Mouse (Mus musculus): ENCODE measurements around the gene Vmn1r224. TPM values are rescaled to one million over a fixed set of nuclear protein-coding genes. Genes with fewer than 3 reads are reported as not detected.

Vmn1r224 gene
- polyA plus RNA-seq (2016; fragmentation: Nextera tagmentation; extraction: Ambion mirVana): not detected in 2 replicates

- no peak for ATAC-seq (ENCODE audit: low FRiP score)
These were observed at the start of gene Vmn1r224 for GRCm38 (mm10) chr17:20413846-20414245. TSS of gene Vmn1r224 (plus strand) at chr17:20414146.

GRCm38 (mm10) chr17:20399105-20399504 lies 14.8 kb upstream of the Vmn1r224 start:
- Histone ChIP-seq H3K4me1 (no peaks in the 10 kb centered on the region), H3K4me2 (replicated peaks) (no peak overlapping the region), H3K27ac (no peak overlapping the region), H3K4me3 (no peak overlapping the region), H3K9me3 (replicated peaks) (peaks cover 36% of the 10 kb centered on the region), H3K36me3 (no peaks in the 10 kb centered on the region), H3K9ac (no peak overlapping the region), H3K27me3 (no peaks in the 10 kb centered on the region)
- WGBS: 46% methylated on average over 2 of the region's 2 CpGs
- no peak for ATAC-seq (ENCODE audit: low FRiP score)

More at GRCm38 (mm10) chr17:20413846-20414245, at the start of gene Vmn1r224:
- H3K27ac ChIP-seq: no peak within 1 kb of the TSS
- no peak within 1 kb of the TSS for H3K9ac ChIP-seq
- 0 out of 2 replicates have a peak, but pooled peaks cover 16% of the 10 kb centered on the region for H3K9me3 ChIP-seq (replicated peaks)
- WGBS: 40% methylated on average over 1 of the region's 1 CpGs
- no peak within 1 kb of the TSS for H3K4me3 ChIP-seq
- no peaks in the 10 kb centered on the region for H3K27me3 ChIP-seq
- H3K4me2 ChIP-seq (replicated peaks): no peak within 1 kb of the TSS
- no peaks in the 10 kb centered on the region for H3K4me1 ChIP-seq
- no peaks in the 10 kb centered on the region for H3K36me3 ChIP-seq

- no peak overlapping the region for H3K9ac ChIP-seq
- H3K4me2 ChIP-seq (replicated peaks): no peak overlapping the region
- H3K36me3 ChIP-seq: no peaks in the 10 kb centered on the region
- H3K4me3 ChIP-seq: no peak overlapping the region
- no peaks in the 10 kb centered on the region for H3K4me1 ChIP-seq
- H3K27me3 ChIP-seq: no peaks in the 10 kb centered on the region
- H3K27ac ChIP-seq: no peak overlapping the region
- ATAC-seq (ENCODE audit: low FRiP score): no peak
- H3K9me3 ChIP-seq (replicated peaks): peaks cover 29% of the 10 kb centered on the region
These were observed 25.3 kb downstream of the Vmn1r224 start for GRCm38 (mm10) chr17:20439263-20439662.

- H3K27me3 ChIP-seq: no peaks in the 10 kb centered on the region
- ATAC-seq (ENCODE audit: low FRiP score): no peak
- no peaks in the 10 kb centered on the region for H3K36me3 ChIP-seq
- H3K4me3 ChIP-seq: no peak overlapping the region
- no peaks in the 10 kb centered on the region; the same call in none of the 2 replicates for H3K9me3 ChIP-seq (replicated peaks)
- no peak overlapping the region for H3K27ac ChIP-seq
- no peak overlapping the region for H3K4me2 ChIP-seq (replicated peaks)
- WGBS: 73% methylated on average over 3 of the region's 3 CpGs
- no peaks in the 10 kb centered on the region for H3K4me1 ChIP-seq
- no peak overlapping the region for H3K9ac ChIP-seq
These were observed 59.4 kb downstream of the Vmn1r224 start for GRCm38 (mm10) chr17:20473311-20473710.

Other genes starting within 250 kb of the Vmn1r224 start
- not detected in 2 replicates for gene Fpr-rs6, start 231.0 kb upstream of the Vmn1r224 start, polyA plus RNA-seq (2016; fragmentation: Nextera tagmentation; extraction: Ambion mirVana)
- gene Vmn2r105, start 179.1 kb upstream of the Vmn1r224 start, polyA plus RNA-seq (2016; fragmentation: Nextera tagmentation; extraction: Ambion mirVana): not detected in 2 replicates
- not detected in 2 replicates for gene Vmn2r106, start 128.6 kb upstream of the Vmn1r224 start, polyA plus RNA-seq (2016; fragmentation: Nextera tagmentation; extraction: Ambion mirVana)
- not detected in 2 replicates for gene Vmn2r107, start 68.9 kb upstream of the Vmn1r224 start, polyA plus RNA-seq (2016; fragmentation: Nextera tagmentation; extraction: Ambion mirVana)
- not detected in 2 replicates for gene Vmn2r108, start 67.2 kb downstream of the Vmn1r224 start, polyA plus RNA-seq (2016; fragmentation: Nextera tagmentation; extraction: Ambion mirVana)
- not detected in 2 replicates for gene Vmn1r225, start 84.0 kb downstream of the Vmn1r224 start, polyA plus RNA-seq (2016; fragmentation: Nextera tagmentation; extraction: Ambion mirVana)
- not detected in 2 replicates for gene Vmn2r109, start 150.6 kb downstream of the Vmn1r224 start, polyA plus RNA-seq (2016; fragmentation: Nextera tagmentation; extraction: Ambion mirVana)
- gene Vmn2r110, start 182.3 kb downstream of the Vmn1r224 start, polyA plus RNA-seq (2016; fragmentation: Nextera tagmentation; extraction: Ambion mirVana): 0.03 TPM in 1 of 2 replicates, not detected in the other
- gene Fpr-rs3, start 210.7 kb downstream of the Vmn1r224 start, polyA plus RNA-seq (2016; fragmentation: Nextera tagmentation; extraction: Ambion mirVana): not detected in 2 replicates